Mouse (Mus musculus) CH12.LX (cell line): ENCODE data around the gene Dusp9.

ENCODE experiments used
- CTCF ChIP-seq, 2 experiments: IDR thresholded peaks in 1 of 2; conservative IDR thresholded peaks in 1 of 2; 2 replicates each; pipeline ENCODE4 v1.5.1; 2011 to 2012; ENCODE audit warnings: low read depth in 2 of 2, low read length in 2 of 2, improper control_type of control experiment in 1 of 2, inconsistent platforms in 1 of 2, mild to moderate bottlenecking in 1 of 2, moderate library complexity in 1 of 2
- MAX ChIP-seq: IDR thresholded peaks from 2 replicates; pipeline ENCODE4 v1.6.1; 2011; ENCODE audit warnings: low read length, improper control_type of control experiment
- MAZ ChIP-seq: IDR thresholded peaks from 2 replicates; pipeline ENCODE4 v1.6.1; 2012; ENCODE audit warnings: low read depth, mild to moderate bottlenecking, inconsistent platforms, low read length, improper control_type of control experiment, moderate library complexity
- ZMIZ1 ChIP-seq: IDR thresholded peaks from 2 replicates; pipeline ENCODE4 v1.6.1; 2012; ENCODE audit warnings: low read depth, mild to moderate bottlenecking, inconsistent platforms, low read length, improper control_type of control experiment

DNA sequence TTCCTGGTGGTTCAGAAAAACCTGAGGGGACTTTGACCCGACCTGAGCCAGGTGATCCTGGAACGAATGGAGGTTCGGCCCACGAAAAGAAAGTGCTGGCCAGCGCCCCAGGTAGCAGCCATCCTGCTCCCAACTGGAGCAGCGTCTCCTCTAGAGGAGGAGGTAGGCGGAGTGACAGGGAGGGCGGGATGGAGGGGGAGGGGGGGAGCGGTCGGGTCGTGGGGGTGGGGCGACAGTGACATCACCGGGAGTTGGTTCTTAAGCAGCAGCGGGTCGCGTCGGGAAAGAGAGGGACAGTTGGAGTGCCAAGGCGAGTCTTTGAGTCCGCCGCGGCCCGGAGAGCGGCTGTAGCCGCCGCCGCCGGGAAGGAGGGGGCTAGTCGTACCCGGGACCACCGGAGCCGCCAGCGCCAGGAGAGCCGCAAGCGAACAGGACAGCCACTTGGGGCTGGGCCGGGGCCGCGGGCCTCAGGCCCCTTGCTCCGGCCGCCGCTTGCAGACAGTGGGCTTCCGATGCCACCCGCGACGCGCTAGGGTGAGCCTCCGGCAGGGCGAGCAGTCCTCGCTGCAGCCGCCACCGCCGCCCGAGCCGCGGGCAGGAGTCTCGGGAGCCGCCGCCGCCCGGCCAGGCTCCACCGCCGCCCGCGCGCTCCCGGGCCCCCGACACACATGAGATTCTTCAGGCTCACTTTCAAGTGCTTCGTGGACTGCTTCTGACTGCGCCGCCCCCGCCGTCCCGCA lies 33.8 kb downstream of the Dusp9 start, which contains the start of gene Slc6a8:
- TF ChIP-seq CTCF (conservative IDR thresholded peaks at IDR 0.05 in 1 of 2, IDR thresholded peaks at IDR 0.05 in 1 of 2; ENCODE audit: low read depth in 2 of 2, low read length in 2 of 2) (no peak), ZMIZ1 (no peak), MAX (no peak), MAZ (no peak)
